Mouse (Mus musculus) CD4-positive, CD25-positive, alpha-beta regulatory T cell, adult 4 months (primary cell): ENCODE measurements at regions not wholly inside any gene's neighbourhood (a gene's known extent, or its start where the extent isn't known, plus 50 kb on each side); places are given as distances from the start of the nearest gene placed in this dataset.
"Not testable (repeated sequence)": the region's sequence is repeated elsewhere in the genome, so short reads cannot be mapped to it uniquely, and the experiment has no call there.

Experiments used
- ATAC-seq: one replicate; pipeline ENCODE4 v1.8.0; 2017

GRCm38 (mm10) chr13:44469675-44470074 is 259.6 kb upstream of the Jarid2 start:
- no peak for ATAC-seq

DNA sequence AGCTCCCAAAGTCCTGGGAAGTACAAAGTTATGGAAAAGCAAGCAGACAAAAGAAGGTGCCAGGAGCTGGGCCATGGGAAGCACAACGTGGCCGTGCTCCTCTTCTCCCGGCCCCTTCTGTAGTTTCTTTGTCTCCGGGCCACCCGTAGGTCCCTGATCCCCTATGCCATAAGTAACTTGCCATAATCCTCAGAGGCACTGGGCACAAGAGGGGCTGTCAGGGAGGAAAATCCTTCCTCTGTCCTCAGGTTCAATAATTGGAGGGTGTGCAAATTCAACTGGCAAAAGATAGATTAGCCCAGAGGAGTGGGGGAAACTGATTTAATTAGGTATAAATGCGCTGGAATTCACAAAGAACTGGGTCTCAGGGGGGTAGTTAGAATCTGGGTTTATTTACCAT is 256.1 kb upstream of the Jarid2 start:
- no peak for ATAC-seq

DNA sequence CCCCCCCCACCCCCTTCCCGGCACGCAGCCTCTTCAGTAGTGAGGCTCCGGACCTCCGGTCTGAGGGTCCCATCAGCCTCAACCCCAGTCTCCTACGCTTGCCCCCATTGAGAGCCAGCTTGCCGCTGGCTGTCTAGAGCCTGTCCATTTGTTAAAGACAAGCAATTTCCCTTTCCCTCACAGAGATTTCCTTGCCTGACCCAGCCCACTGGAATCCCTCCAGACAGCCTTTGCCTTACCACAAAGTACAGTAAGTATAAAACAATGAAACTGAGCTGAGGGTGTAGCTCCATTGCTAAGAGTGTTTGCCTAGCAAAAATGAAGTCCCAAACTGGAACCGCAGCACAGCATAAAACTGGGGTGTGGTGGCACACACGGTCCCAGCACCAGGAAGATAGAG is 252.4 kb upstream of the Jarid2 start:
- no peak for ATAC-seq

DNA sequence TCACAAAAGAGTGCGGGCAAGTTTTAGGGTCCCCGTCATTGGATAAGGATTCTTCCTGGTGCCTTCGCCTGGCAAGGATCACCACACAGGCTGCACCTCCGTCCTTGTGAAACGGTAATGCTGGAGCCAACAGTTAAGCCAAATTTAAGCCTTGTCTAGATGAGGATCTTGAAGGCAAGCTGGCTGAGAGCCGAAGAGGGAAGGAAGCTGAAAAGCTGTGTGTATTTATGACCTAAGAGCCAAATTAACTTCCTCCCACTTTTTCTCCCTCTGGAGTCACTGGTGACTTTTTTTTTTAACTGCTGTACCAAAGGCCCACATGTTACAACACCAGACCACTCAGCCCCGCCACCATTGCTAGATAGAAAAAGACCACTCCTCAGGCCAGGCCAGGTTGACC is 249.1 kb upstream of the Jarid2 start:
- ATAC-seq = no peak

GRCm38 (mm10) chr13:44482661-44483060 is 246.6 kb upstream of the Jarid2 start:
- ATAC-seq = peak; percentile 57

DNA sequence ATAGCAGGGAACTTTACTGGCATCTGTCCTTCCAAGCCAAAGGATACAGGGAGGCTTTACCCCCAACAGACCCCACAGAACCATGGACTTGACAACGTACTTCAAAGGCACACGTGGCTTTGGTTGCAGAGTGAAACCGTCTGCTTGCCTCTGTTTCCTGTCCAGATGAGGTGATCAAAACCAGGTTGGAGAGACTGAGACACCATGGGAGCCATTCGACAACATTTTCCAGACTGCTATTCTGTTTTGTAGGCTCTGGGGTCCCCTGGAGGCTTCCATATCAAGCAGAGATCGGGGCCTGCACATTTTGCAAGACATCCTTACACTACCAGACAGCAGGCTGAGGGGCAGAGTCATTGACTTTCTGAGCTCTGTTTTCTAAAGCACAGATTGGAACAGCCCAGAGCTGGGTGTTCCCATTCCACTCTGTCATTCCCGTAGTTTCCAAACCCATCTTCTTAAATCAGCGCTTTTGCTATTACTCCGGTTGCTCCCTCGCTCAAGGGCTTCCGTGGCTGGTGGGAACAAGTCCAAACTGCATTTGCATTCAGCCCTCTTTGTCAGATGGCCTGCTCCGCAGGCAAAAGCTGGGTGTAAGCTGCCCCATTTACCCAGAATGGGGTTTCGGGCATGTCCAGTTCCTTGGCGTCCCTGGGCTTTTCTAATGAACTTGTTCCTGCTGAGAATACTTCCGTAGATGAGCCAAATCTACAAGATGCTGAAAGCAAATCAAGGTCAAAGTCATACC is 244.5 kb upstream of the Jarid2 start:
- no peak for ATAC-seq

DNA sequence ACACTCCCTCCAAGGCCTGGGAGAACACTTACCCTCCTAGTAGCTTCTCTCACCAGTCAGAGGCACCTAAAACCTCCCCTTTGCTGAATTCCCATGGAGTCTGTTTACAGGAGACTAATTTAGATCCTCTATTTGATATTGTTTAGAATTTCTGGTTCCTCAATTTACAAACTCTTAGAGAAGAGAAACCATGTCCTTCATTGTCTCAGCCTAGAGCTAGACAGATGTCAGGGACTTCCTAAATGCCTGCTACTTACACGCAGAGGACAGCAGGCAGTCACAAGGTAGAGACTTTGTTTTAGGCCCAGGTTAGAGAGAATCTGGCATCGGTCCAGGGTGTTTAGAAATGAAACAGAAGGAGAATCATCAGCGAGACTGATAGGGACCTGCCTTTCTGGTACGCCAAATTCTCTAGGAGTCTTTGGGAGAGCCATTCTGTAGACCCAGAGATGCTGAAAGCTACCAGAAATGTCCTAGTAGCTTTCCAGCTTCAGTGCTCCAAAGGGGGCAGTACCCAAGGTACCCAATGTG is 238.3 kb upstream of the Jarid2 start:
- ATAC-seq = no peak

DNA sequence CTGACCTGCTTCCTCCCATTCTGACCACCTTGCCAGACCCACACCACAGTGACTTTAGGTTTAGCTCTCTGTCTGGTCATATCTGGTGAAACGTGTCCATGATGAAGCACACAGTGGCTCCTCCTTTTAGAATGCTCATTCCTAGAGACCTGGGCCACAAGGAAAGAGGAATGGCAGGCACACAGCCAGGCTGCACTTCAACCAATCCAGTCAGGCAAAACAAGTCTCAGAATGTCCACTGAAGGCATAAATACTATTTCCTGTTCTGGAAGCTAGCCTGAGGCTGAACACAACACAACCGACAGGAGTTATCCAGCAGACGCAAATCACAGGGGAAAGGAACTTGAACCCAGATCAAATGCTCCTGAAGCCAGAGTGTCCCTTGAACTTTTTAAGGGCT is 235.4 kb upstream of the Jarid2 start:
- no peak for ATAC-seq

- no peak for ATAC-seq
These were observed 233.8 kb upstream of the Jarid2 start for GRCm38 (mm10) chr13:44495450-44495849.

DNA sequence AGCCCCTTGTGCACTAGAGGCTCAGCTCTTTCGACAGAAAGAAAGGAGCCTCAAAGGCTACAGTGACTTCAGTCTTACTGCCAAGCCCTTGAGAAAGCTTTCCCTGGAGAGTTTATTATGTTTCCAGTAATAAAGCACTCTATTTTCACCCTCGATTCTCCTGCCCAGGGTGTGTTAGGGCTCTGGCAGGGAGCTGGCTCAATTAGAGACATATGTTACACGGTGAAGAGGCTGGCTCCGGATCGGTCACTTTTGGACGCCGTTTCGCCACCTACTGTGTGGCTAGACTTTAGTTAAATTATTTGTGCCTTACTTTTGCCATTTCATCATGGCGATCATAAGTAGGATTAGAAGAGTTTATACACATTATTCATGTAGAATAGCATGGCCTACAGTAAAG is 232.7 kb upstream of the Jarid2 start:
- no peak for ATAC-seq

DNA sequence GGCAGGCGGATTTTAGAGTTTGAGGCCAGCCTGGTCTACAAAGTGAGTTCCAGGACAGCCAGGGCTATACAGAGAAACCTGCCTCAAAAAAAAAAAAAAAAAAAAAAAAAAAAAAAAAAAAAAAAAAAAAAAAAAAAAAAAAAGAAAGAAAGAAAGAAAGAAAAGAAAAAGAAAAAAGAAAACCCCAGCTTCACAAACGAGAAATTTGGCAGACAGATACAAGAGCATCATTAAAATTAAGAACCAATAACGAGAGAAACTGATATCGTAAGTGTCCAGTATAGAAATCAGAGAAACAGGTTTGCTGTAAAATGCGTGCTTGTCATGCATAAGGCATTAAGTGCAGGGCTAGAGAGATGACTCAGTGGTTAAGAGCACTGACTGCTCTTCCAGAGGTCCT is 228.4 kb upstream of the Jarid2 start:
- ATAC-seq = not testable (repeated sequence)

DNA sequence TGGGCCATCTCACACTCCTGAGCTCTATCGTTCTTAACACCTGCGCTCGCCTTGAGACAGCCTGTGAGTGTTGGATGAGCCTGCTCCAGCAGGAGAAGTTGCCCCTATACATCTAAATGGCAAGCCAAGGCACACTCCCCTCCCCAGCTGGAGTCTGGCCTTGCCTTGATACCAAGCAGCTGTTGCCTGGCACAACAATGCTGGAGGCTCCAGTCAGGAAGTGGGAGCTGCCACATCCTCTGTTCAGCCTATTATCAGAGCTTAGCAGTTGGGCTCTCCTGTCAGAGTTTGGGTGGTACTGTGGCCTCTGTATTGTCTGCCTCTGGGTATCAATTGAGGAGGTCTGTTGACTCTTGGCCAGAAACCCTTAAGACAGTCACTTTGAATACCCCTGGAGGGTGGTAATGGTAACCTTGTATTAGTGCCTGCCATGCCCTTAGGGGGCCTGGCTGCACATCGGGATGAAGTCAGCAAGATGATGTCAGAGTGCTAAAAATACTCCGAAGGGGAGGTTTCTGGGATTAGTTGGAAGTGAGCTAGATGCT is 227.4 kb upstream of the Jarid2 start:
- peak; percentile 52 for ATAC-seq

- ATAC-seq = no peak
These were observed 226.5 kb upstream of the Jarid2 start for GRCm38 (mm10) chr13:44502612-44503256.

- no peak for ATAC-seq
These were observed 225.9 kb upstream of the Jarid2 start for GRCm38 (mm10) chr13:44503257-44503950.

- no peak for ATAC-seq
These were observed 224.8 kb upstream of the Jarid2 start for GRCm38 (mm10) chr13:44504455-44504854.

GRCm38 (mm10) chr13:44506975-44507374 is 222.3 kb upstream of the Jarid2 start:
- ATAC-seq = peak; percentile 94

DNA sequence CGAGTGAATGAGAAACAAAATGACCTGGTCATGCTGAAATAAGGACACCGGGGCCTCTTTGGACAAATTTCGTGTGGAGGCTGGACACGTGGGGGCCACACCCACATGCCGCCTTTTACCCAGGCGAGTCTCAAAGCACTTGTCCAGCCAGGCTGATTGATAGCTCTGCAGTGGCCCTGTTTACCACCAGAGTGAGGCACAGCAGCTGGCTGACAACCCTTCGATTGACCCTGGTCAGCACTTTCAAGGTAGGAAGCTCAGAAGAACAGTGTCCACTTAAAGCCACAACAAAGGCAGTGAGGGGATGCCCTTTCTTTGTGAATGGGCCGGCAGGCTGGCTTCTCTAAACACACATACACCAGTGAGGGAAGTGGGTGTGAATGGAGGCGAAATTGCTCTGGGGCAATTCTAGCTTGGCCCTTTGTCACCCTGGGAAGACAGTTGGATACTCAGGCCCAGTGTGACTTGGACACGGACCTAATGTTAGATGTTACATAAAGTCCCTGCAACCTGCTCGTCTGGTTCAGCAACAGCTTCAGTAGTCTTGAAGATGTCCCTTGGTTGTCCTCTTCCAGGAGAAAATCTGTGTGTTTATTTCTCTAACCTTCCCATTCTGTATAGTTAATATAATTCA is 219.6 kb upstream of the Jarid2 start:
- no peak for ATAC-seq

GRCm38 (mm10) chr13:44513378-44514285 is 215.6 kb upstream of the Jarid2 start:
- no peak for ATAC-seq

DNA sequence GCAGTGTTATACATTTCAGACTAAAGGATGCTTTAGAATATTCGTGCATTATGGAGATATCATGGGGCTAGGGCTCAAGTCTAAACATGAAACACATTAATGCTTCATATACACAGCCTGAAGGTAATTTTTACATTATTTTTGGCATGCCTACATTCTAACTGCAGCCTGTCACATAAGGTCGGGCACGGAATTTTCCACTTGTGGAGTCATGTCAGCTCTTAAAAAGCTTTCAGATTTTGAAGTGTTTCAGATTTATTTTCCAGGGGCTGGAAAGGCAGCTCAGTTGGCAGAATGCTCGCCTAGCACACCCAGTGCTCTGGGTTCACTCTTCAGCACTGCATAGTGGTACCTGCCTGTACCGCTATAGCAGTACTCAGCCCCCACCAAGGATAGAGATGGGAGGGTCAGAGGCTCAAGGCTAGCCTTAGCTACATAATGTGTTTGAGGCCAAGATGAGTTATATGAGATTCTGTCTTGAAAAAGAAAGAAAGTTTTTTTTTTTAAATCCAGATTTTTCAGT is 214.6 kb upstream of the Jarid2 start:
- ATAC-seq = no peak

DNA sequence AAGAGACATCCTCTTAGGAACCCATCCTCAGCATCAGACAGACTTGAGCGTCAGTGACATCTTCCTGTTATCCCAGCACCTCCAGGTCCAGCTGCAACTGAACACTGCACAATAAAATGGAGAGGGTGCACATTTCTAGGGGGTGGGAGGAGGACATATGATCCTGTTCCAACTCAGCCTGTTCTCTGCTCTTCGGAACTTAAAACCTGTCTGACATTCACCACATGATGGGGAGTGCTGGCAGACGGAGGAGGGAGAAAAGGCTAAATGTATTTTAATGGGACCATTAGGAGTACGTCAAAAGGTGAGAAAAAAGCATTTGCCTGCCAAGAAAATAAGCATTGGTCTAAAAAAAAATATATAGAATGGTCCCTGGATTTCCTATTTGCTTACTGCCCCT is 212.4 kb upstream of the Jarid2 start:
- no peak for ATAC-seq

GRCm38 (mm10) chr13:44517312-44517711 is 212.0 kb upstream of the Jarid2 start:
- no peak for ATAC-seq

- no peak for ATAC-seq
These were observed 211.1 kb upstream of the Jarid2 start for GRCm38 (mm10) chr13:44518215-44518614.
